Mouse (Mus musculus) megakaryocyte-erythroid progenitor cell, adult 5 weeks (primary cell): ENCODE results near the gene Gm9745. TPM values are rescaled to one million over a fixed set of nuclear protein-coding genes. Genes with fewer than 3 reads are reported as not detected.

Experiments
- polyA plus RNA-seq: library from polyadenylated mRNA; stranded (reverse); fragments of >175 nt; gene quantifications from 2 replicates; pipeline ENCODE4 v1.2.3, GENCODE M21; 2012

Gm9745 gene
- polyA plus RNA-seq, result not detected in 2 replicates

DNA sequence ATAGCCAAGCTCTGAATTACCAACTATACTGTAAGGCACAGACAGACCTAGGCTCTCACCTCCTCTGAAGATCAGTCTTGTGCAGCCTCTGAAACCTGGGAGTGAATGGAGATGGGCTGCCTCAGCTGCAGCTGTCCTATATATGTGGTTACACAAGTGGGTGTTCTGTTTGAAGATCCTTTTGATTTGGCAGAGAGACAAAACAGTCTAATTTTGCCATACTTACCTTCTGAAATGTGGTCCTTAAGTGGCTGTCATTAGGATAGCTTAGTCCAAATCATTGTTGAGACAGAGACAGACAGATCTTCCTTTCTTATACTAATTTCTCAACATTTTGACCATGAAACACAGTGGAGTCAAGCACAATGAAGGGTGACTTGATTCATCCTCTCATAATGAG lies at the start of gene Gm9745:
Gene Gm9745 (minus strand): TSS at position 101 of the 400 bp plus-strand sequence.

DNA sequence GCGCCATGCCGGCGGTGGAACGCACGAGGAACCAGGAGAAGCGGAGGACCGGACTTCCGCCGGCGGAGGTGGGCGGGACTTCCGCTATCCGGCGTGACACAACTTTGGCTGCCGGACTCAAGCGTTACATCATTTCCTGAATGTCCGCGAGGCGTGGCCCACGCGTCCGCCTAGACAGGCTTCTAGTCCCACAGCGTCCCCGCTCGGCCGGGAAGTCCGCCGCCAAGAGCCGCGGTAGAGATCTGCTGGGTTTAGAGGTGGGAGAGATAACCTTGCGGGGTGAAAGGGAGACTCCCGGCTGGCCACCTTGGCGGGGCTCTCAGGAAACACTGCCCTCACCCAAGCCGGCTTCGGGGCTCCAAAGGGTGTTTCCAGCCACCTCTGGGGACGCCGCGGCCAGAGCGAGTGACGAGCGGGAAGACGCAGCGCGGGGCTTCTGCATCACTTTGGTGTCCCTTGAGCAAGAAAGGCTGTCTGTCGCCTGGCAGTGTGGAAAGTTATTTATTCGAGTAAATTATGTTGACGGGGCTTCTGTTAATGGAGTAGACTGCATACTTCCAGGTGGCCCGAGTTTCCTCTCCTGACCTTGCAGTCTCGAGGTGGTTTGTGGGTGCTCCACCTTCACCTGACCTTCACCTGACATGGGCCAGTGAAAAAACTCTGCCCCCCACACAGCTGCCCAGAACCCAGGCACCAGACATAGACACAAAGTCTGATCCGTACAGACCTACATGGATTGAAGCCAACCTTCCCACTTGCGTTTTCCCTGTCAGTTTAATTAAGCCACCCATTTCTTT lies 48.2 kb upstream of the Gm9745 start, which contains the start of gene Gtpbp4:
Gene Gtpbp4 (minus strand): TSS at position 94 of the 797 bp plus-strand sequence.

DNA sequence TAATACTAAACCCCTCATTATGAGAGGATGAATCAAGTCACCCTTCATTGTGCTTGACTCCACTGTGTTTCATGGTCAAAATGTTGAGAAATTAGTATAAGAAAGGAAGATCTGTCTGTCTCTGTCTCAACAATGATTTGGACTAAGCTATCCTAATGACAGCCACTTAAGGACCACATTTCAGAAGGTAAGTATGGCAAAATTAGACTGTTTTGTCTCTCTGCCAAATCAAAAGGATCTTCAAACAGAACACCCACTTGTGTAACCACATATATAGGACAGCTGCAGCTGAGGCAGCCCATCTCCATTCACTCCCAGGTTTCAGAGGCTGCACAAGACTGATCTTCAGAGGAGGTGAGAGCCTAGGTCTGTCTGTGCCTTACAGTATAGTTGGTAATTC lies 4.5 kb upstream of the Gm9745 start, which contains the start of gene Idi2:
Gene Idi2 (plus strand): TSS at position 301 of the 400 bp plus-strand sequence.

Other genes with a start within 250 kb of the Gm9745 start
- gene Wdr37, start 76.3 kb downstream of the Gm9745 start, polyA plus RNA-seq, result 4.6 and 7.2 TPM in 2 replicates
- gene Idi1, start 62.7 kb downstream of the Gm9745 start, polyA plus RNA-seq, result 2.4 TPM in 2 replicates
- not detected in 2 replicates for gene Idi2, start 4.6 kb upstream of the Gm9745 start, polyA plus RNA-seq
- gene Gtpbp4, start 47.9 kb upstream of the Gm9745 start, polyA plus RNA-seq, result 3.7 and 6.0 TPM in 2 replicates
- 17.3 and 19.0 TPM in 2 replicates for gene Larp4b, start 145.7 kb upstream of the Gm9745 start, polyA plus RNA-seq